Mouse (Mus musculus): ENCODE measurements around the gene Zfhx3.
"Not testable (repeated sequence)": the region's sequence is repeated elsewhere in the genome, so short reads cannot be mapped to it uniquely, and the experiment has no call there.

The Zfhx3 gene

GRCm38 (mm10) chr8:107941922-107942694 lies at the start of gene Zfhx3:
Gene Zfhx3 (plus strand): TSS chr8:107942644.
- CTCF ChIA-PET: no interaction called here

GRCm38 (mm10) chr8:107918984-107919383 lies 23.5 kb upstream of the Zfhx3 start:
- CTCF ChIA-PET: no interaction called here

GRCm38 (mm10) chr8:107926149-107926548 lies 16.3 kb upstream of the Zfhx3 start:
- CTCF ChIA-PET: no interaction called here

- CTCF ChIA-PET: no interaction called here
These were observed 5.7 kb upstream of the Zfhx3 start for GRCm38 (mm10) chr8:107936725-107937124.

- CTCF ChIA-PET: not testable (repeated sequence)
These were observed 4.2 kb upstream of the Zfhx3 start for GRCm38 (mm10) chr8:107938231-107938630.

DNA sequence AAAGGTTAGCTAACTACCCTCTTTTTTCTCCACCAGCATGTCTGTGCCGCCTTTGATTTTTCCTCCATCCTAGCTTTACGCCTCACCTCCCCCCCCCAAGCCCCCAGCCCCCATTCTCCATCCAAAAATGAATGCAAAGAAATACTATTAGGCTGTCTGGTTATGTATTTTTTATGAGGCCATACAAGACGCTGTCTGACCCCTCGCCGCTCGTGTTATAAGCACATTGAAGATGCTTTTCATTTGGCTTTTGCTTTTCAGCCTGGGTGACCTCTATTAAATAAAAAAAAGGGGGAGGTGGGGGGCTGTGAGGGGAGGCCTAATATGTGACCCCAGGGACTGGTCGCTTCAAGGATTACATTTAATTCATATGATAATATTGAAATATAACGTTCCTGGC lies 2.3 kb upstream of the Zfhx3 start:
- CTCF ChIA-PET: no interaction called here

- CTCF ChIA-PET: no interaction called here
These were observed 487 bp downstream of the Zfhx3 start for GRCm38 (mm10) chr8:107942752-107943510.

GRCm38 (mm10) chr8:107943550-107944348 lies 1.3 kb downstream of the Zfhx3 start:
- CTCF ChIA-PET: no interaction called here

- CTCF ChIA-PET: no interaction called here
These were observed 2.5 kb downstream of the Zfhx3 start for GRCm38 (mm10) chr8:107944676-107945600.

- CTCF ChIA-PET: no interaction called here
These were observed 4.4 kb downstream of the Zfhx3 start for GRCm38 (mm10) chr8:107946888-107947287.

GRCm38 (mm10) chr8:107955887-107956286 lies 13.4 kb downstream of the Zfhx3 start:
- CTCF ChIA-PET: interaction anchor here (0.6 kb wide), 1 partner anchor 144 kb away, joined by 5 read pairs; no protein-coding TSS in a partner anchor

DNA sequence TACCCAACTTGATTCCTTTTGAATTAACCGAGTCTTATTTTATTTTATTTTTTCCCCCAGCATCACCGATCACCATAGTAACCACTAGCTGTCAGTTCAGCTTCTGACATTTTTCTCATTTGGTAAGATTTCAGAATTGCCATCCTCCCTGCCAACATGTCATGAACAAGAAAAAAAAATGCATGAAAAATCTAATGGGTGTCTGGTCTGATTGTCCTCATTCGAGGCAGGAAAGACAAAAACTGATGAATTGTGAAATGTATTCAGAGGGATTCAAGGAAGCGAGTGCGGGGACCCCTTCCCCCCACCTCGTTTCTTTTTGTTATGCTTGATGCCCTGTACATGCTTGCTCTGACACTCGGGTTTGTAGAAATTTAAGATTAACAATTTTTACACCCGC lies 15.1 kb downstream of the Zfhx3 start:
- CTCF ChIA-PET: no interaction called here

GRCm38 (mm10) chr8:107960466-107960865 lies 18.0 kb downstream of the Zfhx3 start:
- CTCF ChIA-PET: no interaction called here

GRCm38 (mm10) chr8:107960878-107961277 lies 18.4 kb downstream of the Zfhx3 start:
- CTCF ChIA-PET: no interaction called here

DNA sequence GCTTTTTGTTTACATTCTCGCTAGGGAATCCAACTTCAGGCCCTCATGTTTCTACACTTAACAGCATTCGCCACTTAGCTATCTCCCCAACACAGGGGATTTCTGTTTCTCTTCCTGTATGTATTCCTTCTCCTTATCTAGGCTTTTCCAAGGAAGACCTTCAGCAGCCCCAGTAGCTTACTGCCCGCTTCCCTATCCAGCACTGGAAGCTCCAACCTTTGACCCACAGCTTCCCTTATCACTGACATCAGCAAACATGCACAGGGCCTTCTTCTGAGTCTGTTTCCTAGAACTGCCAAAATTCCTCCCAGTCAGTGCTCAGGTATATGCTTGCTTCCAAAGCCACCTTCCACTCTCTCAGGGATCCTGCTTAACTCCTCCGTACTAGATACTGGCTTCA lies 29.8 kb downstream of the Zfhx3 start:
- CTCF ChIA-PET: no interaction called here

GRCm38 (mm10) chr8:107974451-107974850 lies 32.0 kb downstream of the Zfhx3 start:
- CTCF ChIA-PET: no interaction called here

- CTCF ChIA-PET: no interaction called here
These were observed 35.8 kb downstream of the Zfhx3 start for GRCm38 (mm10) chr8:107978247-107978646.

DNA sequence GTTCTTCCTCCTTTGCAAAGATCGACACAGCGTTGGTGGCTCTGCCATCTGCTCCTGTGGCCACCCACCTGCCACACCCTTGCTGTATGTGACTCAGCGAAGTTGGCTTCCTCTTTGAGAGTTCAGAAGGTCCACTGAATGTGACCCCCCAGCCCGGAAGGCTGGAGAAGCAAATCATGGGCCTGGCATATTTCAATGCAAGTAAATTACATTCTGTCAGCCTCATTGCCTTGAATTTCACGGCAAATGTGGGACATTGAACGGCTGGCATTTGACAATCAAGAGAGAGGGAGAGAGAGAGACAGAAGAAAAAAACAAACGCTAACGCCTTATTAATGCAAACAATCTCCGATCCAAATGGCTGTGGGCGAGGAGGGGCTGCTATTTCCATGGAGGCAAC lies 38.2 kb downstream of the Zfhx3 start:
- CTCF ChIA-PET: no interaction called here

DNA sequence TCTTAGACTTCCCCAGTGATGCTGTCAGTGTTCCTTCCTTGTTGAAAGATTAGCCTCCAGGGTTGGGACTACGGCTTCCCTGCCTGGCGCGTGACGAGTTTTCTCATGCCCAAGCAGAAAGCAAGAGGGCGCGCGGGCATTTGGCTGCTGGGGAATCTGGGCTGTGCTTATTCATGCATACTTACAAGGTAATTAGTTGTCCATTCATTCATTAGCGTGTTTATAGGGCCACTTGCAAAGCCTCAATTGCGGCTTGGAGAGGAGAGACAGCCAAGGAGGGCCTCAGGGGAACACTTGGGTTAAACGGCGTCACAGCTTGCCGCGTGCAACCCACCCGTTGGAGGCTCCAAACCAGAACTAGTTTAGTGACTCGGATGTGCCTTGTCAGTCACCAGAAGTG lies 44.2 kb downstream of the Zfhx3 start:
- CTCF ChIA-PET: no interaction called here

- CTCF ChIA-PET: no interaction called here
These were observed 56.4 kb downstream of the Zfhx3 start for GRCm38 (mm10) chr8:107998874-107999273.

GRCm38 (mm10) chr8:108011516-108011915 lies 69.1 kb downstream of the Zfhx3 start:
- CTCF ChIA-PET: no interaction called here

DNA sequence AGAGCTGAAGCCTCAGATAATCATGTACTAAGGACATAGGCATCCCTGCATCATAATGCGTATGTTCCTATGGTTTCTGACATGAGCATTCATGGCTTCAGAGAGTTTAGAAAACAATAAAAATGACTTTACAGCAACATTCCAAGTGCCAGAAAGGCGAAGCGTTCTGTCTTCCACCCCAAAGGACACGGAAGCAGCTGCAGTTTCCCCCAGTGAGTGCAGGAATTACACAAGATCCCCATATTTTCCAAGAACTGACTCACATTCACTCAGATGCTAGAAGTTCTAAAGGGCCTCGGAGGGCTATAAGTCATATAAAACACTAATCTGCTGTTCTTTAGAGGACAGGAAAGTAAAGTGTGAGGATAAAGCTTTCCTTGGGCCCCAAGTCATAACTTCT lies 75.3 kb downstream of the Zfhx3 start:
- CTCF ChIA-PET: no interaction called here
